In the genomic region with DNA sequence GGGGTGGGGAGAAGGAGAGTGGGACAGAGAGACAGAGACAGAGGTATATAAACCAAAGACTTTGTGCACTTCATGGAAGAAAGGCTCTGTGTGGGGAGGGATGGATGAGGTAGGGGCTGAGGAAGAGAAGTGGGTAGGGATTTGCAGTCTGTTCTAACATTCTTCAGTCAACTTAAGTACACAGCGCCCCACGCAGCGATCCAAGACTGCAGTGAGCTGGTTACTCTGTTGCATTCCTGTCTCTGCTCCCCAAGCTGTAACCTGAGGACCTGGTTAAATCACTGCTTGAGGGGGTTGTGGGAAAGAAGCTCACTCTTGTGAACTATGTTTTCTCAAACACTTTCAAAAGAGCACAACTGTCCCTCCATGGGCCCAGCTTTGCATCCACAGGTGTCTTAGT, we compare ENCODE assay signal across 27 mouse cellular contexts.
DNase-seq lines count a peak whose midpoint lies in the region; ATAC-seq and TF ChIP-seq lines count a peak whose summit lies in the region.
"Had no signal": no experiment of that assay in that cellular context is flagged by ENCODE, and none has a peak within 500 bp of the region (broad histone marks: within the 10 kb centered on the region; RNA-seq: fewer than 3 reads in every experiment).

No protein-coding gene starts in this region.

- no peak overlapping the region for H3K4me2 ChIP-seq in kidney, postnatal 0 days (ENCODE audit: low read length)
- H3K4me2 ChIP-seq: embryonic facial prominence, embryonic 13.5 days; hindbrain, embryonic 15.5 days; liver, embryonic 11.5 days had no signal

- DNase-seq in kidney, postnatal 0 days (ENCODE audit: low spot score), result peak; percentile 78
- no peak for DNase-seq in kidney, postnatal 36 days
- peak; percentile 24 for DNase-seq in embryo, embryonic 10.5 days (ENCODE audit: low spot score)
- peak; percentile 34 for DNase-seq in embryo, embryonic 11 days
- DNase-seq in forelimb bud, embryonic 11.5 days (ENCODE audit: low read depth, low spot score), result peak; percentile 33
- no peak for DNase-seq in cerebellum, adult 8-10 months
- DNase-seq: adrenal gland, adult 2 months; adrenal gland, postnatal 36 days; B cell, adult 2 months; cerebellum, adult 2 months; cerebellum, postnatal 36 days; forebrain, postnatal 0 days; gastrocnemius, postnatal 10 days; heart, postnatal 14 days; kidney, adult 11 months; layer of hippocampus, adult 9-11 months; lung, postnatal 4 days; midbrain, embryonic 14.5 days had no signal

- TF ChIP-seq CTCF in kidney, postnatal 0 days (IDR thresholded peaks at IDR 0.05; ENCODE audit: low read depth), result no peak

- H3K4me1 ChIP-seq in kidney, postnatal 0 days (replicated peaks; ENCODE audit: insufficient read depth, low read length), result no peaks in the 10 kb centered on the region
- H3K4me1 ChIP-seq: hindbrain, embryonic 10.5 days; hindbrain, embryonic 15.5 days had no signal

- H3K4me3 ChIP-seq in kidney, postnatal 0 days (replicated peaks; ENCODE audit: low read depth, low read length), result no peak overlapping the region
- H3K4me3 ChIP-seq: embryonic facial prominence, embryonic 13.5 days; erythroblast, embryonic 14.5 days; hindbrain, embryonic 10.5 days; hindbrain, embryonic 15.5 days had no signal

- peak; percentile 72; the same call in 1 of the 2 replicates for ATAC-seq in kidney, postnatal 0 days (replicated peaks; ENCODE audit: low FRiP score, low read depth)
- no peak for ATAC-seq in CD4-positive, CD25-positive, alpha-beta regulatory T cell, adult 4 months
- ATAC-seq: activated CD4-positive, CD25-positive, alpha-beta regulatory T cell, adult 4 months; forebrain, postnatal 0 days; inflammation-experienced regulatory T-cells, adult 6 months had no signal

- no peaks in the 10 kb centered on the region for H3K36me3 ChIP-seq in kidney, postnatal 0 days (ENCODE audit: insufficient read depth, low read length)
- H3K36me3 ChIP-seq: embryonic facial prominence, embryonic 13.5 days; hindbrain, embryonic 10.5 days; hindbrain, embryonic 15.5 days had no signal

- H3K9me3 ChIP-seq in kidney, postnatal 0 days (replicated peaks; ENCODE audit: low read length), result no peaks in the 10 kb centered on the region
- H3K9me3 ChIP-seq: hindbrain, embryonic 15.5 days had no signal

- no peak overlapping the region for H3K9ac ChIP-seq in kidney, postnatal 0 days (ENCODE audit: low read depth, low read length)
- H3K9ac ChIP-seq: embryonic facial prominence, embryonic 13.5 days; forebrain, postnatal 0 days; hindbrain, embryonic 15.5 days had no signal

- WGBS in kidney, postnatal 0 days, result 39% methylated on average over 3 of the region's 3 CpGs

- H3K27ac ChIP-seq in kidney, postnatal 0 days, result no peak overlapping the region
- H3K27ac ChIP-seq: embryonic facial prominence, embryonic 13.5 days; hindbrain, embryonic 10.5 days; hindbrain, embryonic 15.5 days had no signal

- H3K27me3 ChIP-seq in kidney, postnatal 0 days (ENCODE audit: insufficient read depth, low read length), result no peaks in the 10 kb centered on the region
- H3K27me3 ChIP-seq: CH12.LX; embryonic facial prominence, embryonic 13.5 days; hindbrain, embryonic 15.5 days had no signal

Comparison
In these comparisons a context has a peak if more than half of its experiments do, and no peak if none do; other contexts are left out.
1. DNase-seq: peak in kidney, postnatal 0 days (single experiment), embryo, embryonic 10.5 days (single experiment), embryo, embryonic 11 days (single experiment) and forelimb bud, embryonic 11.5 days (single experiment); none in kidney, postnatal 36 days (0 of 2) and cerebellum, adult 8-10 months (single experiment).